Mouse (Mus musculus) neural tube, embryonic 11.5 days (tissue): ENCODE data around the gene Enthd1. TPM values are rescaled to one million over a fixed set of nuclear protein-coding genes. Genes with fewer than 3 reads are reported as not detected.

Experiments
- ATAC-seq: fragments of 200-750 bp; cut with Nextera tagmentation; 2 replicates; pipeline ENCODE4 v1.8.0; 2017; ENCODE audit warnings: moderate number of reproducible peaks, mild to moderate bottlenecking, moderate TSS enrichment, moderate library complexity; ENCODE audit not compliant: insufficient read depth, low FRiP score, low TSS enrichment
- DNase-seq: peaks from one replicate; pipeline ENCODE4 v3.0.0-alpha.2; 2015; ENCODE audit warnings: low spot score
- H3K27ac ChIP-seq: fragments of 300-500 bp; sonication (generic); 2 replicates; pipeline ENCODE4 v1.5.1; 2014; ENCODE audit warnings: low read depth, mild to moderate bottlenecking, low read length
- H3K27me3 ChIP-seq: fragments of 300-500 bp; sonication (generic); 2 replicates; pipeline ENCODE4 v1.6.1; 2014; ENCODE audit warnings: mild to moderate bottlenecking, low read length, mixed read lengths; ENCODE audit not compliant: control insufficient read depth, insufficient read depth
- H3K36me3 ChIP-seq: fragments of 300-500 bp; sonication (generic); 2 replicates; pipeline ENCODE4 v1.6.1; 2014; ENCODE audit warnings: mild to moderate bottlenecking, low read length, moderate library complexity, mixed read lengths; ENCODE audit not compliant: control insufficient read depth, insufficient read depth
- H3K4me1 ChIP-seq: fragments of 300-500 bp; sonication (generic); 2 replicates; pipeline ENCODE4 v1.6.1; 2014; ENCODE audit warnings: low read length, mixed read lengths; ENCODE audit not compliant: control insufficient read depth, insufficient read depth
- H3K4me2 ChIP-seq: fragments of 300-500 bp; sonication (generic); 2 replicates; pipeline ENCODE4 v1.6.1; 2014; ENCODE audit warnings: low read depth, mild to moderate bottlenecking, moderate library complexity
- H3K4me3 ChIP-seq: fragments of 300-500 bp; sonication (generic); 2 replicates; pipeline ENCODE4 v1.5.1; 2014; ENCODE audit warnings: low read depth, low read length
- H3K9ac ChIP-seq: fragments of 300-500 bp; sonication (generic); 2 replicates; pipeline ENCODE4 v1.6.1; 2014; ENCODE audit warnings: mild to moderate bottlenecking, low read length
- H3K9me3 ChIP-seq: fragments of 300-500 bp; sonication (generic); 2 replicates; pipeline ENCODE4 v1.6.1; 2016; ENCODE audit warnings: low read length; ENCODE audit not compliant: control insufficient read depth
- WGBS: fragments of 180-500 bp; shearing (Covaris S2); extraction: QIAGEN DNeasy Blood & Tissue Kit; methylation state at CpG from one replicate; pipeline ENCODE4 v1.1.7; 2014; 5-methylcytosine and 5-hydroxymethylcytosine counted together
- polyA plus RNA-seq: library from polyadenylated mRNA; unstranded; fragments of >200 nt; fragmentation: Nextera tagmentation; extraction: Ambion mirVana; gene quantifications from 2 replicates; pipeline ENCODE4 v1.2.1, GENCODE M21; 2014

Gene Enthd1
- polyA plus RNA-seq, 1 experiment from 2014 or later = not detected

GRCm38 (mm10) chr15:80532281-80533072 lies 32.5 kb downstream of the Enthd1 start:
- no peaks in the 10 kb centered on the region for H3K9me3 ChIP-seq
- H3K27ac ChIP-seq = no peak overlapping the region
- no peak overlapping the region for H3K9ac ChIP-seq
- no peaks in the 10 kb centered on the region for H3K36me3 ChIP-seq
- no peaks in the 10 kb centered on the region for H3K4me1 ChIP-seq
- no peak overlapping the region for H3K4me2 ChIP-seq
- H3K4me3 ChIP-seq = no peak overlapping the region
- 79% methylated on average over 8 of the region's 8 CpGs for whole genome bisulfite sequencing
- no peak for DNase-seq
- no peak for ATAC-seq
- H3K27me3 ChIP-seq = no peaks in the 10 kb centered on the region

DNA sequence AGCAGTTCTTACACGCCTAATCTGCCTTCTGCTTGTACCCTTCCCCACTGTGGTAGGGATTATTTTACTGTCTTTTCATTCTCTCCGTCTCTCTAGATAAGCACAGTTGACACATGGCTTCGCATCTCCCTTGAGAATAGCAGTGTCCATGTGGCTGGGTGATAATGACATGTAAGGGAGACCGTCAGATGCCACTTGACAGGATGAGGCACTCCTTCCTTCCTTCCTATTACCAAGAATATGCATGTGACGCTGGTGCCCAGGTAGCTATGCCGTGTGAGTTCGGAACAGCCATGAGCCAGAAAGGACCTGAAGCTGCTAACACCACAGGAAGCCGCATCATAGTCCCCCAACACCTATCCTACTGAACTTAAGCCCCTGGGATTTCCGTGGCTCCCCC lies 33.9 kb downstream of the Enthd1 start:
- ATAC-seq (no peak), DNase-seq (no peak)
- 89% methylated on average over 9 of the region's 9 CpGs for WGBS

DNA sequence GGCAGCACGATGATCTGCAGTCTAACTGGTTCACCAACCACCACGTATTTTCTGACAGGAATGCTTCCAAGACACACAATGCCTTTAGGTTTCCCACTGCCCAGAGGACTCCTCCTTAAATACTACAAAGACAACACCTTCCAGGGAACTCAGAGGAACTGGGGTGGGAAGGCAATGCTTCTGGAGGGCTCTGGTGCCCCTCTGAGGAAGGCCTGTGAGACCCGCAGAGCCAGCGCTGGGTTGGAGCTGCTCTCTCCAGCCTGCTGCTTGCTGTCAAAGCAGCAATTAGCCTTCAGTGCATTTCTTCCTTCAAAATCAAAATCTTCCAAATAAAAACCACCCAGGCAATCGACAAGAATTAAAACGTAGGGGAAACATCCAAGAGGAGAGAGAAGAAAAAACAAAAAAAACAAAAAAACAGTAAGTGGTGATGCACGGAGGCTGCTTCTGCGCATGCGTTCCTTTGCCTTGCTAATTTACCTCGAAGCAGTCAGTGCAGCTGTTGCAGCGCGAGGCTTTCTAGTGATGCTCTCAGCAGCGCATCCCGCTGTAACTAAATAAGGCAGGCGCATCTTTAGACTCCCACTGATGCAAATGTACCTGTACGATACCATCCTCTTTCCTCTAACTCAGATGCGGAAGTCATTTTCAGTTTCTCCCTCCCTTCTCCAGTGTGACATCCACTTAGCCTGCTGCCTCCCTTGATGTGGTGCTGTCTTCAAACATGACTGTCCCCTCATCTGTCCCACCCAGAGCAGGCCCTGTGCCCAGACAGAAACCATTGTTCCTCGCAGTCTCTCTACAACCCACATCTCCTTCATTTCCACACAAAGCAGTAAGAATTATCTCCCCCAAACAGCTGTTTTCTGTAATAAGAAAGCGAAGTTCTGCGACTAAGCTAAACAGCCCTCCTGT lies 34.7 kb downstream of the Enthd1 start:
- H3K36me3 ChIP-seq = no peaks in the 10 kb centered on the region
- H3K27ac ChIP-seq = no peak overlapping the region
- H3K4me2 ChIP-seq = no peak overlapping the region
- no peaks in the 10 kb centered on the region for H3K4me1 ChIP-seq
- H3K4me3 ChIP-seq = no peak overlapping the region
- H3K27me3 ChIP-seq = no peaks in the 10 kb centered on the region
- ATAC-seq = no peak
- no peaks in the 10 kb centered on the region for H3K9me3 ChIP-seq
- no peak overlapping the region for H3K9ac ChIP-seq
- peak; percentile 50 for DNase-seq
- 44% methylated on average over 20 of the region's 20 CpGs for WGBS

More for the DNA sequence above, 33.9 kb downstream of the Enthd1 start:
- Histone ChIP-seq H3K9ac (no peak overlapping the region), H3K4me1 (no peaks in the 10 kb centered on the region), H3K27me3 (no peaks in the 10 kb centered on the region), H3K4me2 (no peak overlapping the region), H3K4me3 (no peak overlapping the region), H3K27ac (no peak overlapping the region), H3K9me3 (no peaks in the 10 kb centered on the region), H3K36me3 (no peaks in the 10 kb centered on the region)

GRCm38 (mm10) chr15:80521661-80522388 lies 43.1 kb downstream of the Enthd1 start:
- Histone ChIP-seq H3K27me3 (no peaks in the 10 kb centered on the region), H3K4me1 (no peaks in the 10 kb centered on the region), H3K9ac (no peak overlapping the region), H3K36me3 (no peaks in the 10 kb centered on the region), H3K4me3 (no peak overlapping the region), H3K27ac (no peak overlapping the region), H3K9me3 (no peaks in the 10 kb centered on the region), H3K4me2 (no peak overlapping the region)
- DNase-seq (no peak), ATAC-seq (no peak)
- 70% methylated on average over 9 of the region's 10 CpGs for WGBS

DNA sequence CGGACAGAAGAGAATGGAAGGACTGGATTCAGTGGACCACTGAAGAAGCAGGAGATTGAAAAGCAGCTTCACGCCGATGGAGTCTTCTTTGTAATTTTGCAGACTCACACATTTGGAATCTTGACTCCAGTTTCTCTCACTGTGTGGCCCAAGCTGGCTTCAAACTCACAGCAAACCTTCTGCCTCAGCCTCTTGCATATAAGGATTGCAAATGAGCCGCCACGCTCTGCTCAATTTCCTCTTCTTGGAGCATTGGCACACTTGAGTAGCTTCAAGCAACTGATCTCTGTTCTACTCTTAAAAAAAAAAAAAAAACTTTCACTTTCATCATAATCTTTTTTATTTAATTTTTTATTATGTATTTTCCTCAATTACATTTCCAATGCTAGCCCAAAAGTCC lies 45.0 kb downstream of the Enthd1 start:
- H3K4me2 ChIP-seq = no peak overlapping the region
- H3K4me1 ChIP-seq = no peaks in the 10 kb centered on the region
- H3K27ac ChIP-seq = no peak overlapping the region
- H3K36me3 ChIP-seq = no peaks in the 10 kb centered on the region
- WGBS = 92% methylated on average over 5 of the region's 5 CpGs
- DNase-seq = no peak
- no peak overlapping the region for H3K9ac ChIP-seq
- no peaks in the 10 kb centered on the region for H3K9me3 ChIP-seq
- no peaks in the 10 kb centered on the region for H3K27me3 ChIP-seq
- ATAC-seq = no peak
- H3K4me3 ChIP-seq = no peak overlapping the region

- no peak overlapping the region for H3K27ac ChIP-seq
- ATAC-seq (no peak), DNase-seq (no peak)
- H3K27me3 ChIP-seq = no peaks in the 10 kb centered on the region
- H3K36me3 ChIP-seq = no peaks in the 10 kb centered on the region
- WGBS = 85% methylated on average over 12 of the region's 12 CpGs
- no peak overlapping the region for H3K4me2 ChIP-seq
- no peak overlapping the region for H3K9ac ChIP-seq
- H3K4me3 ChIP-seq = no peak overlapping the region
- H3K4me1 ChIP-seq = no peaks in the 10 kb centered on the region
- H3K9me3 ChIP-seq = no peaks in the 10 kb centered on the region
Measured at GRCm38 (mm10) chr15:80518567-80519223, 46.3 kb downstream of the Enthd1 start.

DNA sequence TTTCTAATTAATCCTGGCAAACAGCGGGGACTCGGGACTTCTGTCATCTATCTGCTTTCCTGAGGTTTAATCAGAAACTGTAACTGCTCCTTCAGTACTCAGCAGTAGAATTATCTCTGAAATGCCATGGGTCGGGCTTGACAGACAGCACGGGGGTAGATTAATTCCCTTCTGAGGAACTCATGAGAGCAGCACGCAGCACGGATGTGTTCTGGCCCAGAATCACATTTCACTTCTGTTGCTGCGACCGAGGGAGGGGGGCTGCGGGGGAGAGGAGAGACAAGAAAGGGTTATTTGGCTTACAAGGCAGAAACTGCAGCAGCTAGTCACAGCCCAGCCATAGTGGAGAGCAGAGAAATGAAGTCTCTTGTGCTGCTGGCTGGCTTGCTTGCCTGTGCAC lies 47.0 kb downstream of the Enthd1 start:
- no peaks in the 10 kb centered on the region for H3K9me3 ChIP-seq
- no peak overlapping the region for H3K4me3 ChIP-seq
- H3K36me3 ChIP-seq = no peaks in the 10 kb centered on the region
- no peaks in the 10 kb centered on the region for H3K27me3 ChIP-seq
- H3K4me2 ChIP-seq = no peak overlapping the region
- H3K9ac ChIP-seq = no peak overlapping the region; the same call in 1 of the 2 replicates
- H3K27ac ChIP-seq = no peak overlapping the region
- H3K4me1 ChIP-seq = no peaks in the 10 kb centered on the region
- DNase-seq (no peak), ATAC-seq (no peak)
- 60% methylated on average over 9 of the region's 9 CpGs for WGBS

- DNase-seq (no peak), ATAC-seq (no peak)
- no peak overlapping the region for H3K4me2 ChIP-seq
- 84% methylated on average over 3 of the region's 3 CpGs for WGBS
- H3K4me3 ChIP-seq = no peak overlapping the region
- H3K36me3 ChIP-seq = no peaks in the 10 kb centered on the region
- H3K9ac ChIP-seq = no peak overlapping the region
- no peaks in the 10 kb centered on the region for H3K27me3 ChIP-seq
- no peak overlapping the region for H3K27ac ChIP-seq
- H3K9me3 ChIP-seq = no peaks in the 10 kb centered on the region
- no peaks in the 10 kb centered on the region for H3K4me1 ChIP-seq
Measured at GRCm38 (mm10) chr15:80516525-80516924, 48.4 kb downstream of the Enthd1 start.
